Mouse (Mus musculus) lung, postnatal 36 days (tissue): ENCODE data around the gene Itgb7.
A peak's percentile ranks its signal among the peaks of the same experiment; 100 is the strongest.
"Not testable (repeated sequence)": the region's sequence is repeated elsewhere in the genome, so short reads cannot be mapped to it uniquely, and the experiment has no call there.

Experiments used
- DNase-seq: peaks from one replicate; pipeline ENCODE4 v3.0.0; 2022; ENCODE audit warnings: mixed read lengths

The Itgb7 gene

DNA sequence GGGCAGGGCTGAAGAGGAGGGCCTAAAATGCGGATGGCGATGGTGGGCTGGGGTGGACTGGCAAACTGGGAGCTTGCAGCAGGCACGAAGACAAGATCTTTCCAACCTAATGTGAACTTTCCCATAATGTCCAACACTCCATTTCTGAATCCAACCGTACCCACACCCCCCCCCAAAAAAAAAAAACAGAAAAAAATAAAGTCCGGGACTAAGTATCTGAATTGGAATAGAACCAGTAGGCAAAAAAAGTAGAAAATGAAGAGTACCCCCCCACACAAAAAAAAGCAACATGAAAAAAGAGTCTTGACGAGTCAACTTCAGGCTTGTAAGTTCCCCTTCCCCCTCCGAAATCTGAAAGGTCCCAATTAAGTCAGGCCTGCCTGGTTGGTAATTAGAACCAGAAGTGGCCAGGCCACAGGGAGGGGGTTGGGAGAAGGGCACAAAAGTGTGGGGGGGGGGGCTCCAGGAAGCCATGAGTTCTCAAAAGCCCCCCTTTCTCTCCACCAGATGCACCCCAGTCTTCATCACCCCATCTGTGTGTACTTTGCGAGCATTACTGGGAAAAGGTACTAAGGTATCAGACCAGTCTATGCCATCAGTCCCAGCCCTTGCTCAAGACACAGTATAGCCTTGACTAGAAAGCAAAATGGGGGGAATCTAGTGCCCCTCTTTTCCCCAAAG lies 16.5 kb upstream of the Itgb7 start:
- no peak for DNase-seq

DNA sequence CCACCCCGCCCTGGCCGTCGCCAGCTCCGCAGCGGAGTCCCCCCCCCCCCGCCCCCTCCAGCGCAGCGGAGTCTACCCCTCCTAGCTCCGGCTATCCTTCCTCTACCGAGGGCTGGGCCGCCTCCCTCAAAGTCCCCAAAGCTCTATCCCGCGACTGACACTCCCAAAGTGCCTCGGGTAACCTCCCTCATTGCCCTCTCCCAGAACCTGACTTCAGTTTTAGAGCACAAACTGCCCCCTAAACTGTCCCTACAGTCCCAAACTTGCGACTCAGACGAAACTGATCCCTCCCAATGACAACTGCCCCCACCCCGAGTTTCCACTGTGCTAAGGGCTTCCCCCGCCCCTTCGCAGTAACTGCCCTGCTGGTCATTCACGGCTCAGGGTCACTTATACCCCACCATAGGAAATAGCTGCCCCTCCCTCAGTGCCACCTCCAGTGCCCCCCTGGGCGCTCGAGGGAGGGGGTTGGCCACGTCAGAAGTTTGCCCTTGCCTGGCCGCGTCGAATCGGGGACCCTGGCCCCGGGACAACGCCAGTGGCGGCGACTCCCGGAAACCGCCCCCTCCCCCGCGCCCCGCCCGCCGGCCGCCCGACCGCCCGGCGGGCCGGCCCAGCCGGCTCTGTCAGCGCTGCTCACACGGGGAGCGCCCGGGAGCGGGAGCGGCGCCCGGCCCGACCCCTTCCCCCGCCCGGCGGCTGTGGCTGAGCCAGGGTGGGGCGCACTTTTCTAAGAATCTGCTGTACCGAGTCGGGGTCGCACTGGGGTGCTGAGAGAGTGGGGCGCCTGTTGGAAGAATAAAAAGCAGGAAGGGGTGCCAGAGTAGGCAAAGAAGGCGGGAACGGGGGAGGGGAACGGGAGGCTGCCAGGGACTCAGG lies 15.7 kb upstream of the Itgb7 start:
- DNase-seq: peak; percentile 83

DNA sequence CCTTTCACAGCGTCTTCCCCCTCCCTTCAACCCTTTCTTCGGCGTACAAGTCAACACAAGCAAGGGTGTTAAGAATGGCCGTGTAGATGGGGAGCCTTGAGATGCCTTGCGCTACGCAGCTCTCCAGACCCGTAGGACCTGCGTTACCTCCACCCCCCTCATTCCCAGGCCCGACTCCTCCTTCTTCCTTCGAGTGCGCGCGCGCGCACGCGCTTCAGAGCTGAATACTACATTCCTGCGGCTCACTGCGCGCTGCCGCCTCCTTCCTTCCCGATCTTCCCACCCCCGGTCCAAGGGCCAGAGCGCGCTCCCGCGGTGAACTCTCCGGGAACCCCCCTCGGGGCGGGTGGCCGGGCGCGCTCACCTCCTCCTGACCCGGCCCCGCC lies 15.1 kb upstream of the Itgb7 start:
- DNase-seq: peak; percentile 99

DNA sequence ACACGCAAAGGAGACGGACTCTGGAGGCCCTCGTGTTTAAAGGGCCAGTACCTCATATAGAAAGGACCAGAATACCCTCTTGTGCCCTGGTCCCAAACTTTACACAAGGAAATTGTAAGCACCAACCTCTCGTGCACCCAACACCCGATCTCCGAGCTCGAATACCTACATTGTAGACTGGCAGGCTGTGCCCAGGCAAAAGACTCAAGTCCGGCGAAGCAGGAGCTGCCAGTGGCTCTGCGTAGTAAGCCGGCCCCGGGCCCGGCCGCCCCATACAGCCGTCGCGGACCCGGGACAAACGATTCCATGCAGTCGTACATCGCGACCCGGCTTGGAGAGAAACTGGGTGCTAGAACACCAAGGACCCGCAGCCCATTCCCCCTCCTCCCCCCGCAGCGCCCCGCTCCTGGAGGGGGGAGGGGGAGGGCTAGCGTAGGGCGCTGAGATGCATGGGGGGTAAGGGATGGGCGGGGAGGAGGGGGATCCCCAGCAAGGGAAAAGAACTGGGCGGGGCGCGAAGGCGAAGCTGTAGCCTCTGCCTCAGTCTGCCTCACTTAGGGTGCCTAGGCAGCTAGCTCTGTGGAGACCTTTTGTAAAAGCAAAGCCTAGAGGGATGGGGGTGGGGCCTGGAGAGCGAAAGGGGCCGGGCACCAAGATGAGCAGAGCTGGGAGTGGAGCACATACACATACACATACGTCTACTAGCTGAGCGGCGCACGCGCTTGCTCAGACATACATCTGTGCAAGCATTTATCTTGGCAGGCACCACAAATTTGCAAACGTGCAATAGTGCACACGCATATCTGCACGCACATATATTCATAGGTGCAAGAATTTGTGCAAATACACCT lies 14.4 kb upstream of the Itgb7 start:
- DNase-seq: peak; percentile 90

DNA sequence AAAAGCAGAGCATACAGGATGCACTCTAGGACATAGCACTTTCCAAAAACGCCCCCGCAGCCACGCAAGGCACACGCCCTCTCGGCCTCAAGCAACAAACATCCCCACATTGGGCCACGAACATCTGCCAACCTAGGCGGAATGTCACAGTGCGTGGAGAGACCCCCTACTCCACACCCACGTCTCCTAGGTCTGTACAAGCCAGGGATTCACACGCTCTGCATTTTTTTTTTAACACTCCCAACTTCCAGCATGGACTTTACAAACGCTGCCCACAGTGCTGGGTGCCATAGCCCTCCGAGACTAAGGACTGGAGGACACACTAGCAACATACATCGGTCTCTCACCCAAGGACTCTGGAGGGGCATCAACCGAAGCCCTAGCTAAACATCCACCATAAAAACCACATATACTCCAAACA lies 13.7 kb upstream of the Itgb7 start:
- peak; percentile 56 for DNase-seq

DNA sequence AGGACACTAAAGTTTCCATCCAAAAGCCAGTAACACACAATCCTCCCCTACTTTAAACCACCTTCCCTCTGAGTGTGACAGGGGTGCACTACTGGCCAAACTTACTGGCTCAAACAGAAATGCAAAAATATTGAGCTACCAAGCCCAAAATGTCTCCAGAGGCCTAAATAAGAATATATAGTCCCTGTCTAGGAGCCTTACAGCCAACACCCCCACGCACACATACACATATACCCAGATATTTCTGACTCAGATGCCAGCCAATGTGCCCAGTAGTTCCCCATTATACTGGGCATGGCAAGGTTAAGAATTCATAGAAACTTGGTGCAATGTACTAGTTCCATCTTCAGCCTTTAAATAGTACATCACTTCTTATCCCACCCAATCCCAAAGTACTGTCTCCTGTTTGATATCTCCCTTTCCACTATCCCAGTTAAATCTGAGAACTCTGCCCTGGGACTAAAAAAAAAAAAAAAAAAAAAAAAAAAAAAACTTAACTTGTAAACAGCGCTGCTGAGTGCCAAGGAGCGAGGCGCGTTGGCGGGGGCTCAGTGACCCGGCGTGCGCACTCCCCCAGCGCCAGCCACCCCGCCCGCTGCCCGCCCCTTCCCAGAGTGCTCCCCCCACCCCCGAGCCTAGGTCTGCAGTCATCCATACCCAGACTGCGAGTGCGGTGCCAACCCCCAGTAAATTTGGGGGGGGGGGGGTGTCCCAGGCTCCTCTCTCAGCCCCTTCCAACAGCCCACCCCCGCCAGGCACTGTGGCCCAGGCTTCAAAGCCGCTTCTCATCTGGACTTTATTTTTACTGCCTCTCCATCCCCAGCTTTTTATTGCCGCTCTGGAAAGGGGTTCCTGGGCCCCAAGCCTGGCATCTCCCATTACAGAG lies 12.8 kb upstream of the Itgb7 start:
- peak; percentile 61 for DNase-seq

DNA sequence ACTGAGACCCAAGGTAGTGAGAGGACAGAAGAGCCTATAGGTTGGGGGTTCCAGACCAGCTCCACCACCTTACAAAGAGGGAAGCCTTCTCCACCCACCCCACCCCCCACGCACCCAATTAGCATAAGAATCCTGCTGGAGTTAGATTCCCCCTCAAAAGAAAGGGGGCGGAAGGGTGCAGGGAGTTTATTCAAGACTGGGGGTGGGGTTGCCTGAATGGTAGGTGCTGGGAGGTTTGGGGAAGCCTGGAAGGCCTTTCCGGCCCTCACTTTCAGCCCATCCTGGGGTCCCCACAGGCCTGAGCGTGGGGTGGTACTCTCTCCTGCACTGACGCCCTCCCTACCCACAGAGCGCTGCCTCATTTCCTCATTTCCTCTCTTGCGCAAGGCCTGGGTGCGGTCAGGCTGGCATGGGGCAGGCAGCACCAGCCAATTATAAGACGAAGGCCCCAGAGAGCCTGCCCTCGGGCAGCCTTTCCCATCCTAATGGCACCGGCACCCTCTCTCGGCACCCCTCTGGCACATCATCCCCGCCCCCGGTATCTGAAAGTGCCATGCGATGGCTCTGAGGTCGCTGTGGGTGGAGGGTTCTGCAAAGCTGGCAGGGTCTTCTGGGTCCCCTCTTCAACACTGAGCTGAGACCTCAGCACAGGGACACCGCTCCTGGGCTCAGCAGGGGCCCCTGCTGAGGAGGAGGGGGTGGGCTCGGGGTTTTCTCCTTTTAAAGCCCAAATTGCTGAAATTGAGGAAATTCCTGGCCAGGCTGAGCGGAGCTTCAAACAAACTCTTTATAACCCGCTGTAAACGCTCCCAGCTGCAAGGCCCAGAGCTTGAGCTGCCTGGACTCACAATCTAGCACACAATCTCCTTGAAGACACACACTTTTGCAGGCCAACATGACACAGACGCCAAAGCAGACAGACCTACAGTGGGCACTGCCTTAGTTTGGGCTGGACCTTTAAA lies 11.8 kb upstream of the Itgb7 start:
- DNase-seq: peak; percentile 95

DNA sequence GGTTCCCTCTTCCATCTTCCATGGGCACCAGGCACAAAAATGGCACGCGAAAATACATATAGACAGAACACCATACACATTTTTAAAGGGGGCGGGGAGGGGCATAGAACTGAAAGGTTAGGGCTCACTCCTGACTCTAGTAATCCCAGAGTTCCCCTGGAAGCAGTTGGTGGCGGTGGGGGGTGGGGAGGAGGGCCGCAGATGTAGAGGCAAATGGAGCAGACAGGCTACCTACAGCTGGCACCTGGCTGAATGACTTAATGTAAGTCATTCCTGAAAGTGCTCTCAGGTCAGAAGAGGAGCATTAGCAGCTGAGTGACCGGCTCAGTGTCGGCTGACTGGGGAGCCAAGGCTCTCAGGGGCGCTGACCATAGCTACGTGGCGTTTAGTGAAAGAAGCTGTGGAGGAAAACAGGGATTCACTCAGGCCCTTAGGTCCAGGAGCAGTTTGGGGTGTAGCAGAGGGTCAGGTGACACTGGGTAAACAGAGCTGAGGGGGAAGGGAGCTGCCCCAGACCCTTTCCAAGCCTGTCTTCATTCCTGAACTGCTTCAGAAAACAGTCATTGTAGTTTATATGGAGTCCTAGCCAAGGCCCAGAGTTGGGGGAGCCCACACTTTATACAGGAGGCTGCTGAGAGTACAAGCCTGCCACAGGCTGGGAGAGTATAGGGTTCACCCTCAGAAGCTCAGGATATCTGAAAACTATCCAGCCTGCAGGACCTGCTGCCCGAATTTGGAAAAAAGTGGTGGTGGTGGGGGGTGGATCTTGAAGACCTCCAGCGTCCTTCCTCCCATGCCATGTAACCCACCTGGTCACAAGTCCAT lies 10.9 kb upstream of the Itgb7 start:
- DNase-seq: no peak

DNA sequence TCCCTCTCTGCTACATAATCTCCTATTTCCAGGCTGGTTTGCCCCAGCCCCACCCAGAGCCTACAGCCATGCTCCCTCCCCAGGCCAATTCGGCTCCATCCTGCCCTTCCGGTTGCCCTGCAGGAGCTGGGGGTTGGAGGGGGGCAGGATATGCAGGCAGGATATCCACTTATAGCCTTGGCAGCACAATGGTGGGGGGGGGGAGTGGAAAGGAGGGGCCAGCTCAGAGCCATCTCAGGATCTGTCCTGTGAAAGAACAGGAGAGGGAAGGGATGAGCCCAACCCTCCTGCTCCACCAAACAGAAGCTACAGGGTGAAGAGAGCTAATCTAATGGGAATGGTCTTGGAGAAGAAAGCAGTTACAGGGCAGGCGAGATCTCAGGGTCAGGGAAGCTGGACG lies 8.9 kb upstream of the Itgb7 start:
- peak; percentile 83 for DNase-seq

DNA sequence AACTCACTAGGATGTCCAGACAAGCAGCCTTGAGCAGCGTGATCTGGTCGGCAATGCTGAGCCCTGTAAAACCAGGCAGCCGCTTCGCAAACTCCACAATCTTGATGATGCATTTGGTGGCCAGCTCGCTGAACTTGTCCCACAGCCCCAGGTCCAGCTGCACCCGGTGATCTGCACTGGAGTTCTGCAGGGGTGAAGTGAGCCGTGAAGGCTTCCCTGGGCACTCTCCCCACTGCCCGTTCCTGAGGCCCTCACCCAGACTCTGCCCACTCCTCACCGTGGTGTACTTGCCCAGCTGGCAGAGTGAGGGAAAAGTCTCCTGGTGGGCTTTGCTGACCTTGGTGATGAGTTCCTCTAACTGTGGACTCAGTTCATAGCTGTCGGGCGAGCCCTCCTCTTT lies 8.1 kb upstream of the Itgb7 start:
- DNase-seq: no peak

DNA sequence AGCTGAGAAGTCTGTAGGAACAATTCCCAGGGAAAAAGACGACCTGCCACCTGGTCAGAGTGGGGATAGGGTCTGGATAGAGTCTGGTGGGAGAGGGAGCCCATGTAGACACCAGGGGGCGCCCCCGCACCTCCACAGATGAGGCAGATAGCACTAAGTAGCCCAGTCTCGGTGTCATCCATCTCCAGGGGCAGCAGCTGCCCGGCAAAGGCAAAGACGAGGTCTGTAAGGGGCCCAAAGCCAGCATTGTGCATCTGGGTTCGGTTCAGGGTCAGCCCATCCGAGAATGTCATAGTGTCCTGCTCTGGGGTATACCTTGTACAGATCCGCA lies 7.5 kb upstream of the Itgb7 start:
- peak; percentile 91 for DNase-seq

DNA sequence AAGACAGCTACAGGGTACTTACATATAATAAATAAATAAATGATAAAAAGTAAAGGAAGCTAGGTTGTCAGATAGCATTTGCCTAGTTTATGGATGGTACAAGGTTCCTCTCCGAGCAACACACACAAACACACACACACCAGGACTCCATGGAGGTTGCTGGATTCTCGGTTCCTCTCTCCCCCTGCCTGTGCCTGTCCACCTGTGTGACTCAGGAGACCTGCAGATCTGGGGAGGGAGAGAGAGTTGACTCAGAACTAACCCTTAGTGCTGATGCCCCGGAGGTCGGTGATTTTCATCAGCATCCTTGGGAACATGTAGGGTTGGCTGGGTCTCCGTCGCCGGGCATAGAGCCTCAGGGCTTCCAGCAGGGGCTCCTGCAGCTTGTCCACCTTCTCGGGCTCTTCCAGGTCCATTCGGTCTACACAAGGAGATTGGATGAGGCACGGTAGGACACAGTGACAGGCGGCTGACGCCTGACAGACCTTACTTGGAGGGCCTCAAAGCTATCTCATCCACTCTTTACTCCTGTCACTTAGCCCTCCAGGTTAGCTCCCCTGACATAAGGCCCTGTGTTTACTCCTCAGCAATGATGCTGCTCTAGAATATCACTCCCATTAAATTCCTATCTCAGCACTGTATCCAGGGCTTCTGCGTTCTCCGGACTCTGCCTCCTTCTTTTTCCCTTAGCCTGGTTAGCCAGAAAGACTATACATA lies 7.0 kb upstream of the Itgb7 start:
- no peak for DNase-seq

DNA sequence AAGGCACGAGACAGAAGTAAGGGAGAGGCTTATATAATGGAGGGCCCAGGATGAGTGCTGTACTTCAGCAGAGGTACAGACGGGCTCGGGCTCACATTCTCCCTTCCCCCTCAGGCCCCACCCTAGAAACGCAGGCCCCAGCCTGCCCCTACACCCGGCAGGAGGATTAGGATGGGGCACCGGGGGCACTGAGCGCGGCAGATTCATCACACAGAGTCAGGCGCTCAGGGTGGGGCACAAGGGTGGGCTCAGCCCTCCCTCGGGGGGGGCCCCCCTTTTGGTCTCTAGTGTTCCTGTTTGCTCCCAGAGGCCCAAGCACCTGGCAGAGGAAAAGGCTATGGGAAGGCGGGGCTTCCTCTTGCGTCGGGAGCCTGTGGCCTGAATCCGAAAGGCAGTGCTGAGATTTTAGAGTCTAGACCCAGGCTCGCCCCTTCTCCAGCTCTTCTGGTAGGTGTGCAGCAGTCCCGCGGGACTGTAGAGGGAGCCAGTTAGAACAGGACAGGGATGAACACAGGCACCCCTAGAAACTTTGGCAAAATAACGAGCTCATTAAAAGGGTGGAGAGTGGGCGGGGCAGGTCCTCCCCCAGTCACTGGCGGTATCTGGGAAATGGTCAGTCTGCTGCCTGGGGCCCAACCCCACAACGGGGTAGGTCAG lies 3.8 kb upstream of the Itgb7 start:
- peak; percentile 73 for DNase-seq

DNA sequence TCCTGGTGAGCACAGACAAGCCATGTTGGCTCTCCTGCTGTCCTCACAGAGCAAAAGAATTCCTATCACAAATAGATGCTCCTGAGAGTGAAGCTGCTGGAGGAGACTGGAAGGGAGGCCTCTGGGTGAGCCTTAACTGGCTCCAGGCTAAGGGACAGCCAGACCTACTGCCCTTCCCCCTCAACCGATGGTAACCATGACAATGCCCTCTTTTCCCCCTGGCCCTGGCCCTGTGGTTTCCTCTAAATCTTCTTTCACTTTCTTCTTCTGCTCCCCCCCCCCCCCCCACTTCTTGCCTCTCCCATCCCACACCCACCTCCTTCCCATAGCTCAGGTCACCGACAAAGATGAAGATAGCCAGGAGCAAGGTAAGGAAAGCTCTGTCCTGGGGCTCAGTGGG lies 2.2 kb upstream of the Itgb7 start:
- DNase-seq: no peak

DNA sequence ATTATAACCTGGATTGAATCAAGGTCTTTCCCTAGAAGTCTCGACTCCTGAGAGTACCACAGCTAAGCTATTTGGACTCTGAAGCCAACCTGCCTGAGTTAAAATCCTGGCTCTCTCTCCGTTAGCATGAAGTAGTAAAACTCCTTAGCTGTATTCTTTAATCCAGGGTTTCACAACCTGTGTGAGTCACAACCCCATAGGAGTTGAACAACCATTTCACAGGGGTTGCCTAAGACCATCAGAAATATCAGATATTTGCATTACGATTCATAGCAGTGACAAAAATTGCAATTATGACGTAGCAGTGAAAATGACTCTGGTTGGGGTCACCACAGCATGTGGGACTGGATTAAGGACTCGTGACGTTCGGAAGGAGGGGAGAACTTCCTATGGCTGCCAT lies 1.0 kb upstream of the Itgb7 start:
- no peak for DNase-seq

DNA sequence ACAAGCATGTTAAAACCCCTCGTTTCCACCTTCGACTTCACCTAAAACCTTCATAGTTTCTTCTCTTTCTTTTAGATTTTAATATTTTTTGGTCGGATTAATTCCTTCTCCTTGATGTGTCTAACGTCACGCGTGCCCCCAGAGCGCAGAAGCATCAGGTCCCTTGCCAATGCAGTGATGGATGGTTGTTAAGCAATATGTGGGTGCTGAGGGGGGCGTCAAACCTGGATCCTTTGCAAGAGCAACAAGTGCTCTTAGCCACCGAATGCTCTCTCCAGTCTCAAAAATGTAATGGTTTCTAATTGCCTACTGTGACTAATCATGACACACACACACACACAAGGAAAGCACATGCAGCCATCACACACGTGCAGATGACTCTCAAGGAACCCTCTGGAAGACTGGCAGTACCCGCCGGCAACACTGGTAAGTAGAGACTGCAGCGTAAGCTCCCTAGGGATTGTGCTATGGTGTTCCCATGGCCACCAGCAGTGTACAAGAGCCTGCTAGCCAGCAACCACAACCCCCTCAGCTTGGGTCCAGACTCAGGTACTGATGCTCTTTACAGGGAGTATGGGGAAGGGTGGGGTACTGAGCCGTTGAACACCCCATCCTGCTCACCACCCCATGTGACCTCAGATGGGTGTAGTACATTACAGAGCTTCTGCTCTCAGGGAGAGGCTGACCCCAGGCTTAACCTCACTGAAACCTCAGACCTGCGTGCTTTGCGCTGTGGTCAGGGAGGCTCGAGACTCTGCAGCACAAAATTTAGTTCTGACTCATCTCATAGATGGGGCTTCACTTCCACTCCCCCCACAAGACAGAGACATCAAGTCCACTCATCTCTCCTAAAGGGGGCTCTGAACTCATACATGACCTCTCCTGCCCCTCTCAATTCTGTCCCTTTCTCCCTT lies 1.1 kb downstream of the Itgb7 start:
- DNase-seq: peak; percentile 38

DNA sequence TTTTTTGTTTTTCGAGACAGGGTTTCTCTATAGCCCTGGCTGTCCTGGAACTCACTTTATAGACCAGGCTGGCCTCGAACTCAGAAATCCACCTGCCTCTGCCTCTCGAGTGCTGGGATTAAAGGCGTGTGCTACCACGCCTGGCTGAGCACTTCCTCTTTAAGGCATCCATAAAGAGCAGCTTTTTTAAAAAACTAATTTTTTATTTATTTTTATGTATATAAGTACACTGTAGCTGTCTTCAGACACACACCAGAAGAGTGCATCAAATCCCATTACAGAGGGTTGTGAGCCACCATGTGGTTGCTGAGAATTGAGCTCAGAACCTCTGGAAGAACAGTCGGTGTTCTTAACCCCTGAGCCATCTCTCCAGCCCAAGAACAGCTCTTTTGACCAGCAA lies 6.1 kb downstream of the Itgb7 start:
- not testable (repeated sequence) for DNase-seq
